Mouse (Mus musculus): ENCODE data around the gene Cylc1. TPM values are rescaled to one million over a fixed set of nuclear protein-coding genes. Genes with fewer than 3 reads are reported as not detected.

Cylc1 gene
- total RNA-seq (2015) (not detected in 2 replicates), total RNA-seq (2017) (not detected in 2 replicates)

GRCm38 (mm10) chrX:111110118-111110517 is at the start of gene Cylc1:
Gene Cylc1 (plus strand): TSS chrX:111110418.
- ATAC-seq (ENCODE audit: poor library complexity, severe bottlenecking) = no peak

GRCm38 (mm10) chrX:111078680-111079079 is 31.5 kb upstream of the Cylc1 start:
- ATAC-seq (ENCODE audit: poor library complexity, severe bottlenecking) = no peak

- ATAC-seq (ENCODE audit: poor library complexity, severe bottlenecking) = no peak
These were observed 57.8 kb downstream of the Cylc1 start, which contains the start of gene Gm10112 for GRCm38 (mm10) chrX:111168040-111168439. Gene Gm10112 (plus strand): TSS chrX:111168340.

Other genes starting within 250 kb of the Cylc1 start
- not detected in 2 replicates for gene Gm10112, start 57.9 kb downstream of the Cylc1 start, total RNA-seq (2015)
- gene Gm10112, start 57.9 kb downstream of the Cylc1 start, total RNA-seq (2017) = not detected in 2 replicates

Data from megakaryocyte, adult 5-6 weeks (primary cell).